Mouse (Mus musculus) spleen, adult 2 months (tissue): ENCODE measurements at regions not wholly inside any gene's neighbourhood (a gene's known extent, or its start where the extent isn't known, plus 50 kb on each side); places are given as distances from the start of the nearest gene placed in this dataset.

Source experiments
- DNase-seq, 2 experiments: peaks; one replicate each; pipeline versions ENCODE4 v3.0.0 to v3.0.0-alpha.2; 2012 to 2021; ENCODE audit warnings: low spot score in 2 of 2, low read depth in 1 of 2
- H3K27ac ChIP-seq: fragments of 200-500 bp; 2 replicates; pipeline ENCODE4 v1.5.1; 2012; ENCODE audit warnings: low read length, inconsistent platforms; ENCODE audit not compliant: insufficient read depth
- H3K27me3 ChIP-seq: fragments of 200-500 bp; 2 replicates; pipeline ENCODE4 v1.6.1; 2012; ENCODE audit warnings: mild to moderate bottlenecking, moderate library complexity, low read length, inconsistent platforms; ENCODE audit not compliant: control insufficient read depth, insufficient read depth
- H3K36me3 ChIP-seq: fragments of 200-500 bp; 2 replicates; pipeline ENCODE4 v1.6.1; 2012; ENCODE audit warnings: mild to moderate bottlenecking, low read length, inconsistent platforms; ENCODE audit not compliant: control insufficient read depth, insufficient read depth
- H3K4me1 ChIP-seq: fragments of 200-500 bp; 2 replicates; pipeline ENCODE4 v1.6.1; 2011; ENCODE audit warnings: inconsistent platforms; ENCODE audit not compliant: control insufficient read depth, insufficient read depth, insufficient read length
- H3K4me3 ChIP-seq: fragments of 200-500 bp; 2 replicates; pipeline ENCODE4 v1.5.1; 2011; ENCODE audit warnings: mild to moderate bottlenecking, inconsistent platforms; ENCODE audit not compliant: insufficient read depth, insufficient read length; ENCODE audit errors: extremely low read depth
- CTCF ChIP-seq: fragments of 200-500 bp; IDR thresholded peaks from 2 replicates; pipeline ENCODE4 v1.5.1; 2011; ENCODE audit warnings: mild to moderate bottlenecking, inconsistent platforms; ENCODE audit not compliant: insufficient read depth, insufficient read length, insufficient replicate concordance; ENCODE audit errors: extremely low read depth
- POLR2A ChIP-seq: fragments of 200-500 bp; IDR thresholded peaks from 2 replicates; pipeline ENCODE4 v1.6.1; 2011; ENCODE audit warnings: low read depth, low read length, inconsistent platforms
- WGBS: fragments of 180-500 bp; shearing (Covaris S2); methylation state at CpG from one replicate; pipeline ENCODE4 v1.1.7; 2018; 5-methylcytosine and 5-hydroxymethylcytosine counted together

DNA sequence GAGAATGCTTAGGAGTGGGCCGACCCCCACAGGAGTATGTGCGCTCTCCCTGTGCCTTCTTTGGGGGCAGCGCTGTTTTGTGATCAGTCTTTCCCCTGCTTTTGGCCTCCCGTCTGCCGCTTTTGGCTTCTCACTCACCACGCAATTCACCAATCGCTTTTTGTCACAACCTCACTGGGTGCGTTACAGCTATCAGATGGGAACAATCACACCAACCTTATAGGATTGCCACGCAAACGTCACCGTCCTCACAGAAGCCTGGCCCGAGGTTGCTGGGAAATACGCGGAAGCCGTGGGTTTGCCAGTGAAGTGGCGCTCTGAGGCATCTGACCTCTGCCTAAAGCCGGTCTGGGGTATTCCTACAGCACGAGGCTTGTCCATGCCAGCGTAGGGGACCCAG is 111.1 kb downstream of the Ddx11 start:
- no peak for TF ChIP-seq CTCF
- no peak for TF ChIP-seq POLR2A

DNA sequence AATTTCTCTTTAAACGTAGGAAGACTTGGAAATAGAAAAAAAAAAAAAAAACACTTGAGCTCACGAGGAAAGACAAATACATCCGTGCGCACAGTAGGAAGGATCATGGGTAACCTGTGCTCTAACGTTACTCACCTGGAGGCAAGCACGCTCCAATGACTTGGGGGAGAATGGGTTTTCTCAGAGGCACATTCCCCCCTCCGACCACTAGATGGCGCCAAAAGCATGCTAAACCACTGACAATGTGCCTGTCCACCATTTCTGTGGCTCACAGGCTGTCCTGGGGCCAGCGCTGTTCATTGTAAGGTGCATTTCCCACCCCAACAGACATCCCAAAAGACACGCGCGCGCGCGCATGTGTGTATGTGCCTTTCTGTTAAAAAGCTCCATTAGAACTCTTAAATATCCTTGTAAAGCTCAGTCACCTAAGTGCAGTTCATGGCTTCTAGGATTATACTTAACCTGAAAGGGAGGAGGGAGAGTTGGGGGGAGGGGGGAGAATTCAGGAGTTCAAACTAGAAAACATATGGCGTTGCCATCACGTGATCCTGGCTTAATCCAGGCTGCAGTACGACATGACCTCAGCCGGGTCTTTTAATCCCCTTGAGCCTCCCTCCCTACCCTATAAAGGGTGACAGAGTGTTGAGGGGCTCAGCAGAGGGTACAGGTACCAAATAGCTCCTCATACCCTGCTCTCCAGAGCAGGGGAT is 111.9 kb downstream of the Ddx11 start:
- Histone ChIP-seq H3K27ac (no peak overlapping the region), H3K4me1 (no peaks in the 10 kb centered on the region), H3K27me3 (no peaks in the 10 kb centered on the region), H3K36me3 (no peaks in the 10 kb centered on the region), H3K4me3 (no peak overlapping the region)
- TF ChIP-seq CTCF, result peak; percentile 82; the same call in 1 of the 2 replicates
- no peak for TF ChIP-seq POLR2A
- 12% methylated on average over 19 of the region's 19 CpGs for WGBS
- DNase-seq, result peak; percentile 17 to 65

More for the DNA sequence above, 111.1 kb downstream of the Ddx11 start:
- H3K4me3 ChIP-seq, result no peak overlapping the region
- H3K27ac ChIP-seq, result no peak overlapping the region
- no peak for DNase-seq
- no peaks in the 10 kb centered on the region for H3K4me1 ChIP-seq
- no peaks in the 10 kb centered on the region for H3K36me3 ChIP-seq
- H3K27me3 ChIP-seq, result no peaks in the 10 kb centered on the region
- 85% methylated on average over 19 of the region's 19 CpGs for WGBS

DNA sequence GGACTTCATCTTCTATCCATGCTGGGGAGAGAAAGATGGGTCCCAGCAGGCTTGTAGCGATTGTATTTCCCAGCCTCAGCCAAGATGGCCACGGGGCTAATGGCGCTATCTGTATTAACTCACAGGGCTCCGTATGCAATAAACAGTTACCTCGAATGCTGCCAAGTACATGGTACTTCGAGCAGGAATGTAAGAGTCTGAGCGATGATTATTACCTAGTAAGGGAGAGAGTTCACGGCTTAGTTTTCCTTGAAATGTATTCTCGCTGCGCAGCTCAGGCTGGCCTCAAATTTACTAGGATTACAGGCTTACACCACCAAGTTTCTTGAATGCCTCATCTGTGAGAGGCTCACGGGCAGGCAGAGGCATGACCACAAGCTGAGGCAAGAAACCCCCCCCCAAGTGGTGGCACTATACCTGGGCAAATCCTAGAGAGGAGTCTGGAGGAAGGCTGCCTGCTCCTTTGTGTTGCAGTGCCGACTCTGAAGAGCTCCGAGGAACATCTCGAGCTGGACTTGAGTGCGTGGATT is 112.6 kb downstream of the Ddx11 start:
- 90% methylated on average over 15 of the region's 15 CpGs for WGBS
- H3K4me3 ChIP-seq, result no peak overlapping the region
- H3K27me3 ChIP-seq, result no peaks in the 10 kb centered on the region
- no peak overlapping the region for H3K27ac ChIP-seq
- TF ChIP-seq CTCF (no peak), POLR2A (no peak)
- no peaks in the 10 kb centered on the region for H3K4me1 ChIP-seq
- no peak for DNase-seq
- H3K36me3 ChIP-seq, result no peaks in the 10 kb centered on the region

DNA sequence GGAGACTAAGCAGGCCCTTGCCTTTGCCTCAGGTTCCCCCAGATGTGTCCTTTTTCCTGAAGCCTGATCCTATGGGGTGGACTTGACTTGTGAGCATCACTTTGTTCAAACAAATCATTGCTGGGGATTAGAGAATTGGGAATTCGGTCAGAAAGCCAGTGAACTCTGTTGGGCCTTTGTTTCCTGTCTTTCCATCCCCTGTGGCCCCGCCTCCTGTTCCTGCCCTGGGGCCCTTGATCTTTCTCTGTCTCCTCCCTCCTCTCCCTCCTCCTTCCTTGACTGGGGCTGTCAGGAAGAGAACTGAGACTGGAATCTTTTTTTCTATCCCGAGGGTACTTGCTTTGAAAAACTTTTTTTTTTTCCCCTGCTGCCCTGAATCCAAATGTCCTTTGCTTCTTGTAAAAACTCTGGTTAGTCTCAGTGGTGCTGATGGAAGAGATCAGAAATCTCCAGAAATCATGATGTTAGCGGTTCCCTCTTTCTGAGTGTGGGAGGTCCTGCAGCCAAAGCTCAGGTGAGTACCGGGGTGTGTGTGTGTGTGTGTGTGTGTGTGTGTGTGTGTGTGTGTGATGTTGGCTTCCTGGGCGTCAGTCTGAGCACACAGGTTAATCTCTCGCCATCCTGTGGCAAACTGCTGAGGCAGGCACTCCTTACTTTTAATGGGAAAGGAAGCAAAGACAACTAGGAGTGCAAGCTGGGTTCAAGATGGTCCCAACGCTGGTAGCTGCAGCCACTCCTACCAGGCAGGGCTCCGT is 118.7 kb downstream of the Ddx11 start:
- Histone ChIP-seq H3K4me3 (no peak overlapping the region), H3K27ac (no peak overlapping the region), H3K4me1 (no peaks in the 10 kb centered on the region), H3K36me3 (no peaks in the 10 kb centered on the region), H3K27me3 (no peaks in the 10 kb centered on the region)
- TF ChIP-seq POLR2A, result no peak
- WGBS, result 53% methylated on average over 9 of the region's 9 CpGs
- DNase-seq, result no peak

DNA sequence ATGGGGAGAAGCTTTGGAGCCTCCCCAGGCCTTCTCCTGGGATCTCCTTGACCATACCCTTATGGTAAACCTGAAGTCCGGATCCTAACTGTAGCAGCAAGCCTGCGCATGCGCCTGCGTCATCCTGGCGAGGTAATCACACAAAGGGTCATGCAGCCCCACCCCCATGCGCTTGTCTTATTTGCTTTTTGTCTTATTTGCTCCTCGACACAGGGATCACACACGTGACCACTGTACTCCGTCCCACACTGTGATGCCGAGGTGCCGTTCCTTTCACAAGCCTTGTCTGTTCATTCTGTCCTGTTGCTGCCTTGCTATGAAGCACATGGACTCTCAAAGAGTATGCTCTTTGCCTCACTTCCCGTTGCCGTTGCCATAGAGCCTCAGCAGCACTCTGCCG is 120.9 kb downstream of the Ddx11 start:
- Histone ChIP-seq H3K36me3 (no peaks in the 10 kb centered on the region), H3K4me1 (no peaks in the 10 kb centered on the region), H3K27ac (no peak overlapping the region), H3K27me3 (no peaks in the 10 kb centered on the region), H3K4me3 (no peak overlapping the region)
- TF ChIP-seq CTCF (no peak), POLR2A (no peak)
- 92% methylated on average over 14 of the region's 14 CpGs for WGBS
- DNase-seq, result no peak

DNA sequence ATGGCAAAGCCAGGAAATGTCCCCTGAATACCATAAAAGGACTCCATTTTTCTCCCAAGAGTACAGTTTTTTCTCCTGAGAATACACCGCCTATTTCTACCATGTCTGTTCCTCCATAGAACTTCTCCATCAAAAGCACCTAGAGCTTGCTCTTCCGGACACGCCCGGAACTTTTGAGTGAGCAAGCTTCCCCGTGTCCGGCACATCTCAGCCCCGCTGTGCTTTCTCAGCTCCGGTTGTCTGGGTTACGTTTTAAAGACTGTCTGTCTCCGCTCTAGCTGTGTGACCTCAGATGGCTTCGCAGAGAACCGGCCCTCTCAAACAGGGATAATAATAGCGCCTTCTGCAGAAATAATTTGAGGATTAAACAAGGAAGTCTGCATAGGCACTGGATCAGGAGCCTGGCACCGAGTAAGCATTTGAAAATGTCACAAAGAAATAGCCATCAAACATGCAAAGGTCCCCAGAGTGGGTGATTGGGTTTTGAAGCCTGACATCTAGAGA is 122.8 kb downstream of the Ddx11 start:
- 85% methylated on average over 14 of the region's 14 CpGs for WGBS
- TF ChIP-seq POLR2A (no peak), CTCF (no peak)

DNA sequence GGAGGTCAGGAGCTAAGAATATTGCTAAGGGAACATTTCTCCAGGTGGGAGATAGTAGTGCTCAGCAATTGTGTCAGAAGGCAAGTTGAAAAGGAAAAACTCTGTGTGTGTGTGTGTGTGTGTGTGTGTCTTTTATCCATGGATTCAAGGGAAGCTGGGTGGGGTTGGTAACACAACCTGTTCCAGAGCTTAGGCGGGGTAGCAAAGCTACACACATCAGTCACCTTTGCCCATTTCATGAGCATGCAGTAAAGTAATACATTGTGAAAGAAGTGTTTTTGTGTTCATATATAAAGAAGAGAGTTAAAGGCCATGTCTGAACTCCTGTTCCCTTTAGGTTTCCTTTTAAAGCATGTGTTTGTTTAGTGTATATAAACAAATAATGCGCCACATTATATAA is 128.2 kb downstream of the Ddx11 start:
- Histone ChIP-seq H3K4me1 (no peaks in the 10 kb centered on the region), H3K36me3 (no peaks in the 10 kb centered on the region), H3K27ac (no peak overlapping the region), H3K4me3 (no peak overlapping the region), H3K27me3 (no peaks in the 10 kb centered on the region)
- no peak for TF ChIP-seq CTCF
- TF ChIP-seq POLR2A, result no peak
- WGBS, result 89% methylated on average over 2 of the region's 2 CpGs
- DNase-seq, result no peak

More for the DNA sequence above, 122.8 kb downstream of the Ddx11 start:
- DNase-seq, result no peak
- Histone ChIP-seq H3K4me3 (no peak overlapping the region), H3K27me3 (no peaks in the 10 kb centered on the region), H3K36me3 (no peaks in the 10 kb centered on the region), H3K27ac (no peak overlapping the region), H3K4me1 (no peaks in the 10 kb centered on the region)
